Mouse (Mus musculus) heart, adult 2 months (tissue): ENCODE measurements at regions not wholly inside any gene's neighbourhood (a gene's known extent, or its start where the extent isn't known, plus 50 kb on each side); places are given as distances from the start of the nearest gene placed in this dataset.

Experiments
- DNase-seq, 2 experiments: peaks; one replicate each; pipeline ENCODE4 v3.0.0; 2021
- H3K27ac ChIP-seq: fragments of 200-600 bp; 2 replicates; pipeline ENCODE4 v1.8.1; 2022
- H3K27me3 ChIP-seq: fragments of 200-500 bp; 2 replicates; pipeline ENCODE4 v1.6.1; 2012; ENCODE audit warnings: mild to moderate bottlenecking, low read length, inconsistent platforms, mixed read lengths; ENCODE audit not compliant: control insufficient read depth, insufficient read depth
- H3K36me3 ChIP-seq: fragments of 200-500 bp; 2 replicates; pipeline ENCODE4 v1.6.1; 2012; ENCODE audit warnings: low read length, inconsistent platforms; ENCODE audit not compliant: control insufficient read depth, insufficient read depth
- H3K4me1 ChIP-seq: fragments of 200-500 bp; 2 replicates; pipeline ENCODE4 v1.6.1; 2011; ENCODE audit warnings: low read length; ENCODE audit not compliant: control insufficient read depth, insufficient read depth
- H3K4me3 ChIP-seq: fragments of 200-600 bp; 2 replicates; pipeline ENCODE4 v1.8.1; 2022
- H3K79me2 ChIP-seq: fragments of 200-500 bp; replicated peaks from 2 replicates; pipeline ENCODE4 v1.6.1; 2012; ENCODE audit warnings: mild to moderate bottlenecking, inconsistent platforms, low read length, moderate library complexity, mixed read lengths; ENCODE audit not compliant: control insufficient read depth, insufficient read depth
- H3K9ac ChIP-seq: fragments of 200-500 bp; 2 replicates; pipeline ENCODE4 v1.6.1; 2012; ENCODE audit warnings: low read depth, mild to moderate bottlenecking, control low read depth, inconsistent platforms, low read length, mixed read lengths
- CTCF ChIP-seq: fragments of 200-600 bp; IDR thresholded peaks from 2 replicates; pipeline ENCODE4 v1.8.1; 2022; ENCODE audit warnings: antibody characterized with exemption, mild to moderate bottlenecking, moderate library complexity
- EP300 ChIP-seq: fragments of 200-500 bp; IDR thresholded peaks from 2 replicates; pipeline ENCODE4 v1.6.1; 2011; ENCODE audit warnings: low read depth, low read length, control low read depth; ENCODE audit not compliant: insufficient read depth
- POLR2A ChIP-seq: fragments of 200-500 bp; IDR thresholded peaks from 2 replicates; pipeline ENCODE4 v1.6.1; 2011; ENCODE audit warnings: mild to moderate bottlenecking, low read depth, low read length, control low read depth; ENCODE audit not compliant: insufficient read depth
- WGBS: fragments of 180-500 bp; shearing (Covaris S2); methylation state at CpG from one replicate; pipeline ENCODE4 v1.1.7; 2018; 5-methylcytosine and 5-hydroxymethylcytosine counted together
- intact Hi-C: fragments of 180-260 bp; cut with DNase I; formaldehyde crosslinking; loops from one replicate; pipeline ENCODE4 v1.15.1; 2025

DNA sequence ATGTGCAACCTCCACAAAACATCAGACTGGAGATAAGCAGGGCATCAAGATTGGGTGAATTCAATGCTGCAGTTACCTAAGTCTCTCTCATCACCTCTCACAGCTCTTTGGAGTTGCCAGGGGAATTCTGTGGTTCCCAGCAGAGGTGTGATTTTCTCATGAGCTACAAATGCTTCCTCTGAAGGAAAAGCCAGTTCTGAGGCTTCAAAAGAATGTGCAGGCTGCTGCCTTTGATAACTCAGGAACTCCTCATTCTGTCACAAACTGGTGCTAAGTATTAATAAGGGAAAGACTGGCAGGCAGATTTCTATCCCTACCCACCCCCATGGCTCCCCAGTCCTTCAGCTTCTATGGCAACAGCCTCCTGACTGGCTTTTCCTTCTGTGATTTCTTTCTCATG lies 243.8 kb upstream of the Gria1 start:
- Histone ChIP-seq H3K27ac (no peak overlapping the region), H3K36me3 (no peaks in the 10 kb centered on the region), H3K4me3 (no peak overlapping the region), H3K4me1 (no peaks in the 10 kb centered on the region), H3K27me3 (no peaks in the 10 kb centered on the region), H3K9ac (no peak overlapping the region), H3K79me2 (no peaks in the 10 kb centered on the region)
- TF ChIP-seq POLR2A, result no peak
- TF ChIP-seq CTCF, result no peak
- no peak for TF ChIP-seq EP300
- intact Hi-C loops, result no loop called here
- no peak for DNase-seq

DNA sequence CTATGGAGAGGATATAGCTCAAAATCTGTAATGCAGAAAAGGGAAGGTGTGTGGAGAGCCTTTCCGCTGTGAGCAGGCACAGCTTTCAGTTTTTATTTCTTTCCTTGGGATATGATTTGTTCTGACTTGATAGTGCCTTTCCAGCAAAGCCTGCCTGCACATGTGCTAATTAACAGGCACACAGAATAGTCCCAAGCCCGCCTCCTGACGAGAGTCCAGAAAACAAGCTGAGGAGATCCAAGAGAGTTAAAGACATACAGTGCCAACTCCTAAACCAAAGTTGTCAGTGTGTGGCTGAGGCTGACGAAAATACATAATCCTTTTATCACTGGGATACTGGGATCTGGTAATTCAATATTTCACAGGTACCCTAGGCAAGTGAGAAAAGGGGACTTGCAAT lies 224.8 kb upstream of the Gria1 start:
- Histone ChIP-seq H3K36me3 (no peaks in the 10 kb centered on the region), H3K4me3 (no peak overlapping the region), H3K79me2 (no peaks in the 10 kb centered on the region), H3K9ac (no peak overlapping the region), H3K4me1 (no peaks in the 10 kb centered on the region), H3K27me3 (no peaks in the 10 kb centered on the region), H3K27ac (no peak overlapping the region)
- TF ChIP-seq POLR2A (no peak), EP300 (no peak), CTCF (no peak)
- no peak for DNase-seq
- intact Hi-C loops, result no loop called here
- 70% methylated on average over 4 of the region's 4 CpGs for WGBS

DNA sequence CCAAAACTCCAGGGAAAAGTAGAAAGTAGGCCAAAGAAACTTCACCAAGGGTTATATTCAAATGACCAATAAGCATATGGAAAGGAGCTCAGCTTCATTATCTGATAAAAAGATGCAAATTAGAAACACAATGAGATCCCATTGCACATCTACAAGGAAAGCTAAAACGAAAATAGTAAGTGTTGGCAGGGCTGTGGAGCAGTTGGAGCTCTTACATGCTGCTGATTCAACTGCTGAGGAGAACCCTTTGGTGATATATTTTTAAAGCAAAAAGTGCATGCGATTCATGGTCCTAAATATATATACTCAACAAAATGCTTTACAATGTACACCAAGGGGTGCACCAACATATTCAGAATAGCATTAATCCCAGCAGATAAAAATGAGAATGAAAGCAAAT lies 218.5 kb upstream of the Gria1 start:
- no peak overlapping the region for H3K9ac ChIP-seq
- H3K4me3 ChIP-seq, result no peak overlapping the region
- H3K4me1 ChIP-seq, result no peaks in the 10 kb centered on the region
- no peak for TF ChIP-seq CTCF
- no peak for TF ChIP-seq POLR2A
- TF ChIP-seq EP300, result no peak
- DNase-seq, result no peak
- H3K79me2 ChIP-seq, result no peaks in the 10 kb centered on the region
- H3K27me3 ChIP-seq, result no peaks in the 10 kb centered on the region
- no peaks in the 10 kb centered on the region for H3K36me3 ChIP-seq
- no peak overlapping the region for H3K27ac ChIP-seq
- 70% methylated on average over 2 of the region's 2 CpGs for WGBS
- intact Hi-C loops, result no loop called here

DNA sequence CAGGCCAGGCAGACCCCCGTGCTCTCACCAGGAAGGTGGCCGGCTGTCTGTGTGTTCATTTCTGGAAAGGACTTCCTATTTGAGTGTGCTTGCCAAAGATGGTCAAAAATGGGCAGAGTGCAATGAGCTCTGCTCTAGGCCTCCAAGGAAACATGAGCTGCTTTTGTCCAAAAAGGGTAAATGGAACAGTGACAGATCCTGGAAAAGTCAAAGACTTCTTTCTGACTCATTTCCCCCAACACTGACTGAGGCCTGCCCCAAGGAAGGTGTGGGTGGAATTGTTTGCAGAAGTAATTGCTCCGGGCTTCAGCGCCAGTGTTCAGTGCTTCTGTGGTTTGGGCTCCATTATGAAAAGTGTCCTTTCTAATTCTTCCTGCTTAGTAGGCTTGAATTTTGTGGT lies 203.9 kb upstream of the Gria1 start:
- Histone ChIP-seq H3K4me1 (no peaks in the 10 kb centered on the region), H3K27ac (no peak overlapping the region), H3K9ac (no peak overlapping the region), H3K79me2 (no peaks in the 10 kb centered on the region), H3K36me3 (no peaks in the 10 kb centered on the region), H3K27me3 (no peaks in the 10 kb centered on the region), H3K4me3 (no peak overlapping the region)
- no peak for DNase-seq
- intact Hi-C loops, result no loop called here
- 74% methylated on average over 4 of the region's 4 CpGs for WGBS
- TF ChIP-seq EP300, result no peak
- TF ChIP-seq CTCF, result no peak
- no peak for TF ChIP-seq POLR2A

DNA sequence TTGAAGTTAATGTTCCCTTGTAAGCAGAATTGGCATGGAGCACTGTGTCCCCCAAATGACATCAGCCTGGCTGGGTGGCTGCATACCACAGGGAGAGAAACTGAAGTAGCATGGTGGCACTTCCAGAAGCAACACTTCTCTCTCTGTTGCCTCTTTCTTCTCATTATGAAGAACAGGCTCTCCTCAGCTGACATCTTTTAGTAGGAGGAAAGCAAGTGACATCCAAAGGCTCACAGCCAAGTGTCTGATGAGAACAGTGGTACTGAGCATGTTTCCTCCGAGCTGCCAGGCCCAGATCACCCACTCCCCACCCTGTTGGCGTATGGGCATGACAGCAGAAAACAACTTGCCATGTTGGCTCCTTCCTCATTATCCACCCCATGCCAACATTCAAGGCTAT lies 201.0 kb upstream of the Gria1 start:
- no peaks in the 10 kb centered on the region for H3K79me2 ChIP-seq
- no peak overlapping the region for H3K4me3 ChIP-seq
- H3K27me3 ChIP-seq, result no peaks in the 10 kb centered on the region
- 63% methylated on average over 2 of the region's 2 CpGs for WGBS
- no peak for TF ChIP-seq CTCF
- H3K9ac ChIP-seq, result no peak overlapping the region
- intact Hi-C loops, result no loop called here
- no peak overlapping the region for H3K27ac ChIP-seq
- H3K36me3 ChIP-seq, result no peaks in the 10 kb centered on the region
- no peaks in the 10 kb centered on the region for H3K4me1 ChIP-seq
- DNase-seq, result no peak

DNA sequence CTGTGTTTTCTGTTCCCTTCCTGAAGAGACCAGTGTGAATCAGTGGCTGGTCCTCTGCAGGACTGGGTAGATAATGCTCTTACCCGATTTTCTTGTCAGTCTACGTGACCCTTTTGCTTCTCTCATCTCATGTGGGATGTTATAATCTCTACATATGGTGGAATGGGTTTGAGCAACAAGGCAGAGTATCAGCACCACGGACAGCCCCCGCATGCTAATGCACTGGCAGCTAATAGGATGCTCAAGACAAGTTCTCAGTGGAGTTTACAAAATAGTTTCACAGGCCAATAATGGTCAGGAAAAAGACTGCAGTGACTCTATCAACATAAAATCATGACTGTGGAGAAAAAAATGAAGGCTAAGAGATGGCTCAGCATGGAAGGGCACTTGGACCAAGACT lies 199.1 kb upstream of the Gria1 start:
- TF ChIP-seq EP300, result no peak
- TF ChIP-seq CTCF, result no peak
- TF ChIP-seq POLR2A, result no peak
- H3K36me3 ChIP-seq, result no peaks in the 10 kb centered on the region
- no peak overlapping the region for H3K27ac ChIP-seq
- 46% methylated on average over 4 of the region's 4 CpGs for WGBS
- no peaks in the 10 kb centered on the region for H3K27me3 ChIP-seq
- DNase-seq, result no peak
- H3K4me1 ChIP-seq, result no peaks in the 10 kb centered on the region
- intact Hi-C loops, result no loop called here
- no peak overlapping the region for H3K4me3 ChIP-seq
- H3K79me2 ChIP-seq, result no peaks in the 10 kb centered on the region
- no peak overlapping the region for H3K9ac ChIP-seq

DNA sequence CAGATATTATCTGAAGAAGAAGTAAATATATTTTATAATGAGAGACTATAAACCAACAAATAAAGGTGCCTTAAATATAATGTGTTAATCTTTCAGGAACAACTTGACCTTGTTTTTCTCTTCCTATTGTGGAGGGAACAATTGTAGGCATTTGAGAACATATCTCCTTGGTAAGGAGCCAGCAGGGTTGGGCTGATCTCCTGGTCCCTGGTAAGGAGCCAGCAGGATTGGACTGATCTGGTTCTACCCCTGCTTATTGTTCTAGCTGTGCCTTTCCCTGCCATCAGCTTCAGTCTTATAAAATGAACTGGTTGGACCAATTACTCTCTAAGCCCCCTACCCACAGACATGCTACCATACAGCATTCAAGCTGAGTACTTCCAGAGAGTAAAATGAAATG lies 187.7 kb upstream of the Gria1 start:
- intact Hi-C loops, result no loop called here
- no peak overlapping the region for H3K4me3 ChIP-seq
- no peak overlapping the region for H3K9ac ChIP-seq
- TF ChIP-seq EP300, result no peak
- TF ChIP-seq CTCF, result no peak
- TF ChIP-seq POLR2A, result no peak
- no peaks in the 10 kb centered on the region for H3K79me2 ChIP-seq
- H3K36me3 ChIP-seq, result no peaks in the 10 kb centered on the region
- DNase-seq, result no peak
- H3K27ac ChIP-seq, result no peak overlapping the region
- no peaks in the 10 kb centered on the region for H3K4me1 ChIP-seq
- no peaks in the 10 kb centered on the region for H3K27me3 ChIP-seq
